Mouse (Mus musculus): ENCODE data around the gene AI661453. TPM values are rescaled to one million over a fixed set of nuclear protein-coding genes. Genes with fewer than 3 reads are reported as not detected.

Gene AI661453
- polyA plus RNA-seq, 1 experiment from 2014 or later, result 0.55 TPM

- Histone ChIP-seq H3K4me1 (replicated peaks) (peaks cover 46% of the 10 kb centered on the region), H3K27ac (no peak overlapping the region), H3K9ac (replicated peaks) (no peak overlapping the region), H3K9me3 (no peaks in the 10 kb centered on the region), H3K4me3 (replicated peaks) (peak overlapping the region; percentile 45; the same call in 1 of the 2 replicates), H3K36me3 (peaks cover 12% of the 10 kb centered on the region), H3K4me2 (peak overlapping the region; percentile 81), H3K27me3 (no peaks in the 10 kb centered on the region)
- ATAC-seq (ENCODE audit: insufficient number of reproducible peaks, insufficient read depth, low FRiP score, low TSS enrichment, low read depth), result no peak
- 76% methylated on average over 5 of the region's 5 CpGs for WGBS
Observed at GRCm38 (mm10) chr17:47504228-47504627, 67.8 kb downstream of the AI661453 start.

- peak within 1 kb of the TSS; percentile 45 for H3K4me3 ChIP-seq (replicated peaks)
- H3K27ac ChIP-seq, result peak within 1 kb of the TSS; percentile 74
- no peaks in the 10 kb centered on the region for H3K27me3 ChIP-seq
- no peaks in the 10 kb centered on the region for H3K9me3 ChIP-seq
- no peak for ATAC-seq (ENCODE audit: insufficient number of reproducible peaks, insufficient read depth, low FRiP score, low TSS enrichment, low read depth)
- H3K9ac ChIP-seq (replicated peaks), result peak within 1 kb of the TSS; percentile 61
- peak within 1 kb of the TSS; percentile 81 for H3K4me2 ChIP-seq
- WGBS, result 3% methylated on average over 22 of the region's 22 CpGs
- H3K4me1 ChIP-seq (replicated peaks), result peaks cover 46% of the 10 kb centered on the region
- peaks cover 7% of the 10 kb centered on the region for H3K36me3 ChIP-seq
Observed at GRCm38 (mm10) chr17:47504941-47505346, 68.5 kb downstream of the AI661453 start, which contains the start of gene Ccnd3. Gene Ccnd3 (plus strand): TSS chr17:47505051.

GRCm38 (mm10) chr17:47505566-47505965, 69.2 kb downstream of the AI661453 start:
- Histone ChIP-seq H3K27ac (no peak overlapping the region; the same call in 1 of the 2 replicates), H3K9ac (replicated peaks) (peak overlapping the region; percentile 61), H3K27me3 (no peaks in the 10 kb centered on the region), H3K9me3 (no peaks in the 10 kb centered on the region), H3K36me3 (peaks cover 1% of the 10 kb centered on the region; the same call in 1 of the 2 replicates), H3K4me2 (peak overlapping the region; percentile 81), H3K4me3 (replicated peaks) (peak overlapping the region; percentile 45), H3K4me1 (replicated peaks) (peaks cover 46% of the 10 kb centered on the region)
- ATAC-seq (ENCODE audit: insufficient number of reproducible peaks, insufficient read depth, low FRiP score, low TSS enrichment, low read depth), result no peak
- WGBS, result 85% methylated on average over 2 of the region's 2 CpGs

GRCm38 (mm10) chr17:47506042-47506441, 69.6 kb downstream of the AI661453 start:
- Histone ChIP-seq H3K9me3 (no peaks in the 10 kb centered on the region), H3K27me3 (no peaks in the 10 kb centered on the region), H3K4me1 (replicated peaks) (peaks cover 41% of the 10 kb centered on the region), H3K4me3 (replicated peaks) (no peak overlapping the region), H3K4me2 (peak overlapping the region; percentile 81; the same call in 1 of the 2 replicates), H3K27ac (no peak overlapping the region), H3K9ac (replicated peaks) (peak overlapping the region; percentile 61; the same call in 1 of the 2 replicates), H3K36me3 (no peaks in the 10 kb centered on the region)
- ATAC-seq (ENCODE audit: insufficient number of reproducible peaks, insufficient read depth, low FRiP score, low TSS enrichment, low read depth), result no peak
- WGBS, result 81% methylated on average over 1 of the region's 1 CpGs

GRCm38 (mm10) chr17:47506697-47507096, 70.3 kb downstream of the AI661453 start:
- peaks cover 41% of the 10 kb centered on the region for H3K4me1 ChIP-seq (replicated peaks)
- H3K36me3 ChIP-seq, result no peaks in the 10 kb centered on the region
- H3K9ac ChIP-seq (replicated peaks), result no peak overlapping the region
- no peak overlapping the region for H3K4me3 ChIP-seq (replicated peaks)
- 91% methylated on average over 4 of the region's 4 CpGs for WGBS
- no peak overlapping the region for H3K27ac ChIP-seq
- no peak overlapping the region for H3K4me2 ChIP-seq
- no peaks in the 10 kb centered on the region for H3K9me3 ChIP-seq
- H3K27me3 ChIP-seq, result no peaks in the 10 kb centered on the region
- no peak for ATAC-seq (ENCODE audit: insufficient number of reproducible peaks, insufficient read depth, low FRiP score, low TSS enrichment, low read depth)

- H3K36me3 ChIP-seq, result no peaks in the 10 kb centered on the region
- no peaks in the 10 kb centered on the region for H3K27me3 ChIP-seq
- H3K9ac ChIP-seq (replicated peaks), result no peak overlapping the region
- H3K9me3 ChIP-seq, result no peaks in the 10 kb centered on the region
- H3K27ac ChIP-seq, result peak overlapping the region; percentile 57
- WGBS, result 82% methylated on average over 2 of the region's 2 CpGs
- H3K4me1 ChIP-seq (replicated peaks), result peaks cover 45% of the 10 kb centered on the region
- ATAC-seq (ENCODE audit: insufficient number of reproducible peaks, insufficient read depth, low FRiP score, low TSS enrichment, low read depth), result no peak
- H3K4me2 ChIP-seq, result peak overlapping the region; percentile 50
- H3K4me3 ChIP-seq (replicated peaks), result no peak overlapping the region
Observed at GRCm38 (mm10) chr17:47507523-47507922, 71.1 kb downstream of the AI661453 start.

GRCm38 (mm10) chr17:47508012-47508608, 71.7 kb downstream of the AI661453 start:
- WGBS, result 38% methylated on average over 12 of the region's 12 CpGs
- no peaks in the 10 kb centered on the region for H3K9me3 ChIP-seq
- no peaks in the 10 kb centered on the region for H3K27me3 ChIP-seq
- peak overlapping the region; percentile 50 for H3K4me2 ChIP-seq
- peak; percentile 45; the same call in 1 of the 2 replicates for ATAC-seq (ENCODE audit: insufficient number of reproducible peaks, insufficient read depth, low FRiP score, low TSS enrichment, low read depth)
- peaks cover 46% of the 10 kb centered on the region for H3K4me1 ChIP-seq (replicated peaks)
- peak overlapping the region; percentile 87 for H3K27ac ChIP-seq
- no peak overlapping the region; the same call in 1 of the 2 replicates for H3K4me3 ChIP-seq (replicated peaks)
- H3K36me3 ChIP-seq, result no peaks in the 10 kb centered on the region
- no peak overlapping the region for H3K9ac ChIP-seq (replicated peaks)

- ATAC-seq (ENCODE audit: insufficient number of reproducible peaks, insufficient read depth, low FRiP score, low TSS enrichment, low read depth), result no peak
- H3K4me2 ChIP-seq, result no peak overlapping the region
- H3K4me3 ChIP-seq (replicated peaks), result no peak overlapping the region
- H3K27ac ChIP-seq, result peak overlapping the region; percentile 12; the same call in 1 of the 2 replicates
- no peaks in the 10 kb centered on the region for H3K36me3 ChIP-seq
- H3K9me3 ChIP-seq, result no peaks in the 10 kb centered on the region
- peaks cover 52% of the 10 kb centered on the region for H3K4me1 ChIP-seq (replicated peaks)
- no peaks in the 10 kb centered on the region for H3K27me3 ChIP-seq
- H3K9ac ChIP-seq (replicated peaks), result no peak overlapping the region
- 48% methylated on average over 9 of the region's 9 CpGs for WGBS
Observed at GRCm38 (mm10) chr17:47509031-47509705, 72.8 kb downstream of the AI661453 start.

GRCm38 (mm10) chr17:47511111-47512020, 75.0 kb downstream of the AI661453 start:
- Histone ChIP-seq H3K4me3 (replicated peaks) (peak overlapping the region; percentile 28), H3K36me3 (no peaks in the 10 kb centered on the region), H3K4me1 (replicated peaks) (peaks cover 31% of the 10 kb centered on the region), H3K27ac (peak overlapping the region; percentile 75), H3K27me3 (no peaks in the 10 kb centered on the region), H3K9me3 (no peaks in the 10 kb centered on the region), H3K4me2 (peak overlapping the region; percentile 52), H3K9ac (replicated peaks) (peak overlapping the region; percentile 18; the same call in 1 of the 2 replicates)
- 13% methylated on average over 25 of the region's 25 CpGs for WGBS
- peak; percentile 80 for ATAC-seq (ENCODE audit: insufficient number of reproducible peaks, insufficient read depth, low FRiP score, low TSS enrichment, low read depth)

GRCm38 (mm10) chr17:47512956-47513775, 76.8 kb downstream of the AI661453 start:
- Histone ChIP-seq H3K9me3 (no peaks in the 10 kb centered on the region), H3K36me3 (no peaks in the 10 kb centered on the region), H3K9ac (replicated peaks) (no peak overlapping the region), H3K4me1 (replicated peaks) (peaks cover 34% of the 10 kb centered on the region), H3K27ac (no peak overlapping the region), H3K4me3 (replicated peaks) (no peak overlapping the region), H3K4me2 (no peak overlapping the region), H3K27me3 (no peaks in the 10 kb centered on the region)
- ATAC-seq (ENCODE audit: insufficient number of reproducible peaks, insufficient read depth, low FRiP score, low TSS enrichment, low read depth), result no peak
- WGBS, result 72% methylated on average over 10 of the region's 10 CpGs
